Mouse (Mus musculus) heart, postnatal 10 days (tissue): Measurements from ENCODE around the gene Map6. TPM values are rescaled to one million over a fixed set of nuclear protein-coding genes. Genes with fewer than 3 reads are reported as not detected.

ENCODE experiments used
- DNase-seq, 2 experiments: peaks; one replicate each; pipeline ENCODE4 v3.0.0; 2021
- intact Hi-C: fragments of 180-260 bp; cut with DNase I; formaldehyde crosslinking; loops from one replicate; pipeline ENCODE4 v1.15.1; 2025
- total RNA-seq, 2 experiments: library from RNA; stranded (reverse); gene quantifications; 2 replicates each; pipeline ENCODE4 v1.2.3; 2021

The Map6 gene
- total RNA-seq, 2 experiments from 2014 or later = 5.1 to 6.0 TPM

- intact Hi-C loops = no loop called here
- DNase-seq = peak in 1 of 2 experiments; percentile 37
These were observed 115.1 kb downstream of the Map6 start for GRCm38 (mm10) chr7:99382088-99383000.

- intact Hi-C loops = no loop called here
- no peak for DNase-seq
These were observed 116.0 kb downstream of the Map6 start for GRCm38 (mm10) chr7:99383246-99383645.

- DNase-seq = peak; percentile 68 to 72
- intact Hi-C loops = loop anchor here (2.0 kb wide), 1 partner anchor 27 kb away; no protein-coding TSS in a partner anchor
These were observed 116.9 kb downstream of the Map6 start for GRCm38 (mm10) chr7:99384101-99384611.

- intact Hi-C loops = no loop called here
- peak; percentile 58 to 70 for DNase-seq
These were observed 118.8 kb downstream of the Map6 start for GRCm38 (mm10) chr7:99386030-99386429.

Other genes starting within 250 kb of the Map6 start
- 10 to 100 TPM; 34.6 to 35.0 TPM for gene Uvrag, start 126.3 kb upstream of the Map6 start, total RNA-seq
- 100 to 1,000 TPM; 154 to 202 TPM for gene Dgat2, start 84.7 kb upstream of the Map6 start, total RNA-seq
- not detected for gene Mogat2, start 28.8 kb upstream of the Map6 start, total RNA-seq
- 100 to 1,000 TPM; 442 to 536 TPM for gene Serpinh1, start 85.8 kb downstream of the Map6 start, total RNA-seq
- 10 to 100 TPM; 40.9 to 43.1 TPM for gene Gdpd5, start 114.0 kb downstream of the Map6 start, total RNA-seq
- gene Klhl35, start 198.6 kb downstream of the Map6 start, total RNA-seq = under 1 TPM; 0.35 to 0.62 TPM
- gene Rps3, start 216.3 kb downstream of the Map6 start, total RNA-seq = 100 to 1,000 TPM; 380 to 408 TPM